In genomic region chr4:131924096-131924810, GRCm38 (mm10) we compare ENCODE assay signal across 12 mouse cellular contexts. TPM values are rescaled to one million over a fixed set of nuclear protein-coding genes. Genes with fewer than 3 reads are reported as not detected.
DNase-seq lines count a peak whose midpoint lies in the region; ATAC-seq lines count a peak whose summit lies in the region.
"Had no signal": no experiment of that assay in that cellular context is flagged by ENCODE, and none has a peak within 500 bp of the region (broad histone marks: within the 10 kb centered on the region; RNA-seq: fewer than 3 reads in every experiment).

No protein-coding gene starts in this region.

- 59% methylated on average over 6 of the region's 6 CpGs for WGBS in limb, embryonic 13.5 days
- WGBS in limb, embryonic 10.5 days: 75% methylated on average over 6 of the region's 6 CpGs
- 63% methylated on average over 6 of the region's 6 CpGs for WGBS in kidney, embryonic 14.5 days

- peak overlapping the region; percentile 85 for H3K4me2 ChIP-seq in limb, embryonic 13.5 days (replicated peaks)
- H3K4me2 ChIP-seq in kidney, embryonic 14.5 days (replicated peaks; ENCODE audit: low read depth, low read length): no peak overlapping the region
- H3K4me2 ChIP-seq: midbrain, embryonic 15.5 days had no signal

- peak overlapping the region; percentile 33; the same call in 1 of the 2 replicates for H3K27ac ChIP-seq in limb, embryonic 13.5 days
- no peak overlapping the region for H3K27ac ChIP-seq in limb, embryonic 10.5 days
- no peak overlapping the region for H3K27ac ChIP-seq in kidney, embryonic 14.5 days (ENCODE audit: low read depth, low read length)
- H3K27ac ChIP-seq: midbrain, embryonic 15.5 days had no signal

- no peaks in the 10 kb centered on the region for H3K9me3 ChIP-seq in limb, embryonic 13.5 days
- no peaks in the 10 kb centered on the region for H3K9me3 ChIP-seq in limb, embryonic 10.5 days (replicated peaks)
- H3K9me3 ChIP-seq in kidney, embryonic 14.5 days (ENCODE audit: control insufficient read depth, low read length): no peaks in the 10 kb centered on the region
- H3K9me3 ChIP-seq: midbrain, embryonic 15.5 days had no signal

- peak; percentile 32 to 55 for DNase-seq in cerebellum, postnatal 14 days
- no peak for DNase-seq in cerebellum, adult 18-20 months
- no peak for DNase-seq in limb, embryonic 10.5 days (ENCODE audit: low spot score)
- peak; percentile 27 for DNase-seq in MN1 (ENCODE audit: low spot score)
- no peak for DNase-seq in right cerebral cortex, adult 2 months (ENCODE audit: low spot score in 2 of 2)
- no peak for DNase-seq in thymus, postnatal 36 days
- DNase-seq: layer of hippocampus, postnatal 36 days had no signal

- no peak for ATAC-seq in limb, embryonic 13.5 days (ENCODE audit: low FRiP score, low read depth)
- no peak for ATAC-seq in kidney, embryonic 14.5 days (ENCODE audit: low FRiP score, low TSS enrichment)
- ATAC-seq: midbrain, embryonic 15.5 days had no signal

- peak overlapping the region; percentile 2; the same call in 1 of the 2 replicates for H3K4me3 ChIP-seq in limb, embryonic 13.5 days
- H3K4me3 ChIP-seq in limb, embryonic 10.5 days: no peak overlapping the region
- no peak overlapping the region for H3K4me3 ChIP-seq in kidney, embryonic 14.5 days (ENCODE audit: low read length)
- H3K4me3 ChIP-seq: erythroblast, embryonic 14.5 days; midbrain, embryonic 15.5 days had no signal

- peaks cover 23% of the 10 kb centered on the region for H3K27me3 ChIP-seq in limb, embryonic 13.5 days
- H3K27me3 ChIP-seq in limb, embryonic 10.5 days (ENCODE audit: low read depth, poor library complexity, severe bottlenecking): peaks cover 38% of the 10 kb centered on the region
- H3K27me3 ChIP-seq in kidney, embryonic 14.5 days (ENCODE audit: control insufficient read depth, insufficient read depth, low read length): peaks cover 17% of the 10 kb centered on the region

- peaks cover 60% of the 10 kb centered on the region for H3K36me3 ChIP-seq in limb, embryonic 13.5 days
- H3K36me3 ChIP-seq in limb, embryonic 10.5 days: peaks cover 69% of the 10 kb centered on the region
- H3K36me3 ChIP-seq in kidney, embryonic 14.5 days (ENCODE audit: control insufficient read depth, insufficient read depth, low read length): peaks cover 41% of the 10 kb centered on the region

- no peak overlapping the region for H3K9ac ChIP-seq in limb, embryonic 13.5 days
- 0 out of 2 replicates have a peak overlapping the region, but pooled peaks have one; percentile 31 for H3K9ac ChIP-seq in kidney, embryonic 14.5 days (ENCODE audit: low read depth, low read length)
- H3K9ac ChIP-seq: midbrain, embryonic 15.5 days had no signal

- peaks cover 60% of the 10 kb centered on the region for H3K4me1 ChIP-seq in limb, embryonic 13.5 days
- H3K4me1 ChIP-seq in limb, embryonic 10.5 days: peaks cover 76% of the 10 kb centered on the region
- peaks cover 26% of the 10 kb centered on the region for H3K4me1 ChIP-seq in kidney, embryonic 14.5 days (ENCODE audit: control insufficient read depth, insufficient read depth, low read length)

RNA-seq across cellular contexts. Expression of gene Tmem200b, which starts 2.7 kb away (rescaled TPM):
- 2.5 and 2.6 TPM in 2 replicates for polyA plus RNA-seq in limb, embryonic 13.5 days (2015; fragmentation: Nextera tagmentation; extraction: Ambion mirVana)
- polyA plus RNA-seq in limb, embryonic 10.5 days (2016; fragmentation: Nextera tagmentation; extraction: Ambion mirVana): 2.1 and 2.9 TPM in 2 replicates
- polyA plus RNA-seq in kidney, embryonic 14.5 days (2014; fragmentation: Nextera tagmentation; extraction: Ambion mirVana): 1.8 and 2.1 TPM in 2 replicates
- polyA plus RNA-seq: erythroblast, embryonic 14.5 days; liver, embryonic 16.5 days had no signal

RNA-seq across cellular contexts. Expression of gene Srsf4, which starts 50.8 kb away (rescaled TPM):
- 123 and 129 TPM in 2 replicates for polyA plus RNA-seq in limb, embryonic 13.5 days (2015; fragmentation: Nextera tagmentation; extraction: Ambion mirVana)
- polyA plus RNA-seq in limb, embryonic 10.5 days (2016; fragmentation: Nextera tagmentation; extraction: Ambion mirVana): 135 and 142 TPM in 2 replicates
- polyA plus RNA-seq in kidney, embryonic 14.5 days (2014; fragmentation: Nextera tagmentation; extraction: Ambion mirVana): 82.4 and 118 TPM in 2 replicates

Comparison
In these comparisons a context has a peak if more than half of its experiments do, and no peak if none do; other contexts are left out.
1. DNase-seq: peak in cerebellum, postnatal 14 days (2 of 2) and MN1 (single experiment); none in cerebellum, adult 18-20 months (0 of 2), limb, embryonic 10.5 days (single experiment), right cerebral cortex, adult 2 months (0 of 2) and thymus, postnatal 36 days (0 of 2).